Mouse (Mus musculus) small intestine, adult 2 months (tissue): ENCODE measurements around the gene Sdsl. TPM values are rescaled to one million over a fixed set of nuclear protein-coding genes. Genes with fewer than 3 reads are reported as not detected.

ENCODE experiments used
- H3K27ac ChIP-seq: fragments of 200-500 bp; 2 replicates; pipeline ENCODE4 v1.5.1; 2012; ENCODE audit warnings: low read depth, low read length, control low read depth, inconsistent platforms; ENCODE audit not compliant: insufficient read depth
- H3K27me3 ChIP-seq: fragments of 200-500 bp; 2 replicates; pipeline ENCODE4 v1.6.1; 2012; ENCODE audit warnings: mild to moderate bottlenecking, moderate library complexity, low read length, inconsistent platforms; ENCODE audit not compliant: control insufficient read depth, insufficient read depth
- H3K36me3 ChIP-seq: fragments of 200-500 bp; 2 replicates; pipeline ENCODE4 v1.6.1; 2012; ENCODE audit warnings: mild to moderate bottlenecking, low read length, control low read depth, inconsistent platforms; ENCODE audit not compliant: control insufficient read depth, insufficient read depth
- H3K4me1 ChIP-seq: fragments of 200-500 bp; 2 replicates; pipeline ENCODE4 v1.6.1; 2012; ENCODE audit warnings: low read length, inconsistent platforms, mixed read lengths; ENCODE audit not compliant: control insufficient read depth, insufficient read depth, insufficient read length
- H3K4me3 ChIP-seq: fragments of 200-500 bp; 2 replicates; pipeline ENCODE4 v1.5.1; 2012; ENCODE audit warnings: low read depth, mild to moderate bottlenecking, control low read depth, inconsistent platforms, low read length, moderate library complexity
- CTCF ChIP-seq: fragments of 200-500 bp; IDR thresholded peaks from 2 replicates; pipeline ENCODE4 v1.5.1; 2012; ENCODE audit warnings: low read depth, mild to moderate bottlenecking, control low read depth, inconsistent platforms, low read length, moderate library complexity, mixed read lengths; ENCODE audit not compliant: insufficient replicate concordance, insufficient read length; ENCODE audit errors: extremely low read depth
- POLR2A ChIP-seq: fragments of 200-500 bp; IDR thresholded peaks from 2 replicates; pipeline ENCODE4 v1.6.1; 2012; ENCODE audit warnings: low read depth, mild to moderate bottlenecking, control low read depth, inconsistent platforms, low read length, moderate library complexity
- WGBS: fragments of 180-500 bp; shearing (Covaris S2); methylation state at CpG from one replicate; pipeline ENCODE4 v1.1.7; 2018; 5-methylcytosine and 5-hydroxymethylcytosine counted together
- polyA plus RNA-seq: library from polyadenylated mRNA; depleted of rRNA; stranded (reverse); fragments of >200 nt; gene quantifications from 2 replicates; pipeline ENCODE4 v1.2.3, GENCODE M21; 2012

Sdsl gene
- polyA plus RNA-seq, 1 experiment, result 46.4 TPM

GRCm38 (mm10) chr5:120434231-120434735 is 38.3 kb downstream of the Sdsl start:
- Histone ChIP-seq H3K4me3 (no peak overlapping the region), H3K4me1 (peaks cover 4% of the 10 kb centered on the region)

GRCm38 (mm10) chr5:120433135-120433760 is 39.4 kb downstream of the Sdsl start:
- Histone ChIP-seq H3K36me3 (no peaks in the 10 kb centered on the region), H3K27ac (no peak overlapping the region), H3K27me3 (peaks cover 90% of the 10 kb centered on the region), H3K4me3 (no peak overlapping the region), H3K4me1 (peaks cover 4% of the 10 kb centered on the region)
- WGBS, result 4% methylated on average over 13 of the region's 13 CpGs
- no peak for TF ChIP-seq CTCF

More at GRCm38 (mm10) chr5:120434231-120434735, 38.3 kb downstream of the Sdsl start:
- TF ChIP-seq POLR2A (no peak), CTCF (no peak)
- H3K27ac ChIP-seq, result no peak overlapping the region
- 2% methylated on average over 21 of the region's 21 CpGs for WGBS
- peaks cover 94% of the 10 kb centered on the region for H3K27me3 ChIP-seq
- H3K36me3 ChIP-seq, result no peaks in the 10 kb centered on the region

GRCm38 (mm10) chr5:120432486-120433015 is 40.1 kb downstream of the Sdsl start:
- no peak for TF ChIP-seq POLR2A
- TF ChIP-seq CTCF, result no peak
- Histone ChIP-seq H3K36me3 (no peaks in the 10 kb centered on the region), H3K4me3 (no peak overlapping the region), H3K4me1 (peaks cover 4% of the 10 kb centered on the region), H3K27me3 (peaks cover 89% of the 10 kb centered on the region), H3K27ac (no peak overlapping the region)
- WGBS, result 2% methylated on average over 9 of the region's 9 CpGs

DNA sequence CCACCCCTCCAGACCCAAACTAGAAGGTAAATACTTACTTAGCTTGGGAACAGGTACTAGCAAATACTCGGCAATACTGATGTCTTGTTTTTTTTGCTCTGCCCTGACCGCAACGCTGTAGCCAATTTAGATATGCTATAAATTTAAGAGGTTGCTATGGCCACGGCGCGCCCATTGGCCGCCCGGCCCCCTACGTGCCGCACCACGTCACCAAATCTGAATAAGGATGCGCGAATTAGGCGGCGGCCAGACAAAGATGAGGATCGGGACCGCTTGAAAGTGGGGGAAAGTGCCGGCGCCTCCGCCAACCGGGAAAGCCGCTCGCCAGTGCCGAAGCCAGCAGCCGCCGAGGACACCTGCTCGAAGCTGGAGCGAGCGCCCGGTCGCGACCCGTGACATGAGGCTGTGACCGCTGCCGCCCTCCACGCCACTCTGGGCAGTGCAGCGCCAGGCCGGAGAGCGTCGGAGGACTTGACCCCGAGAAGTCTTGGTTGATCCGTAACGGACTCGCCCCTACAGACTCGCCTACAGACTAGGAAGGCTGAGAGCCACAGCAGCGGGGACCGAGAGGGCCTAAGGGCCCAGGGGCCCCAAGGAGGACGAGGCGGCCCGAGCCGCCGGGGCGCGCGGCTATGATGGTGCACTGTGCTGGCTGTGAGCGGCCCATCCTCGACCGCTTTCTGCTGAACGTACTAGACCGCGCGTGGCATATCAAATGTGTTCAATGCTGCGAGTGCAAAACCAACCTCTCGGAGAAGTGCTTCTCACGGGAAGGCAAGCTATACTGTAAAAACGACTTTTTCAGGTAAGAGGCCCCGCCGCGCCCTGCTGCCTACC is 40.7 kb downstream of the Sdsl start, which contains the start of gene Lhx5:
TSS of gene Lhx5 (plus strand) at position 51 of the 837 bp plus-strand sequence.
- peaks cover 88% of the 10 kb centered on the region for H3K27me3 ChIP-seq
- H3K36me3 ChIP-seq, result no peaks in the 10 kb centered on the region
- H3K4me3 ChIP-seq, result no peak within 1 kb of the TSS
- WGBS, result 4% methylated on average over 69 of the region's 69 CpGs
- H3K4me1 ChIP-seq, result peaks cover 4% of the 10 kb centered on the region
- H3K27ac ChIP-seq, result no peak within 1 kb of the TSS
- no peak for TF ChIP-seq CTCF

DNA sequence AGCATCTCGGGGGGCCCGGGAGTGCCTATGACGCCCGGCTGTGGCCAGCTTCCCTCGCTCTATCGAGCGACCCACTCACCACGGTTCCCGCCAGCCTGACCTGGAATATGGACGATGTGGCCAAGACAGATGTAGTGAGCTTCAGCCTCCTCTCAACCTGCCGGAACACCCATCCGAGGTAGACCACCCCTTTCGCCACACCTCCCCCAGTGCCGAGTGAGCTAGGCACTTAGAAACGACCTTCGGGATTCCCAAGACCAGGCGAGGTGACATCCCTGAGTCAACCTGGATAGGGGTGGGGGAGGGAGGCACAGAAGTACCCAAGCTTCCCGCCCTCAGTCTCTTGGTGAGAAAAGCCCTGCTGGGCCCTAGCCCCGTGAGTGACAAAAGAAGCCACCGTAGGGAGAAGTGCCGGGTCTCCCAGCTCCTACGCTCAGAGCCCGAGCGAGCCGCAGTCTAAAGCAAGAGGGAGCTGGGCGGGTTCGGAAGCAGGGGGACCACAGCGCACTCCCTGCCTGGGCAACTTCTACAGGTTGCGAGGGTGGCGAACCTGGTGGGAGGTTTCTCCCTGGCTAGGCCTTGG is 41.5 kb downstream of the Sdsl start:
- Histone ChIP-seq H3K27ac (no peak overlapping the region), H3K4me3 (no peak overlapping the region), H3K4me1 (peaks cover 4% of the 10 kb centered on the region; the same call in 1 of the 2 replicates), H3K27me3 (peaks cover 85% of the 10 kb centered on the region), H3K36me3 (no peaks in the 10 kb centered on the region)
- WGBS, result 5% methylated on average over 30 of the region's 30 CpGs
- TF ChIP-seq POLR2A (no peak), CTCF (no peak)

DNA sequence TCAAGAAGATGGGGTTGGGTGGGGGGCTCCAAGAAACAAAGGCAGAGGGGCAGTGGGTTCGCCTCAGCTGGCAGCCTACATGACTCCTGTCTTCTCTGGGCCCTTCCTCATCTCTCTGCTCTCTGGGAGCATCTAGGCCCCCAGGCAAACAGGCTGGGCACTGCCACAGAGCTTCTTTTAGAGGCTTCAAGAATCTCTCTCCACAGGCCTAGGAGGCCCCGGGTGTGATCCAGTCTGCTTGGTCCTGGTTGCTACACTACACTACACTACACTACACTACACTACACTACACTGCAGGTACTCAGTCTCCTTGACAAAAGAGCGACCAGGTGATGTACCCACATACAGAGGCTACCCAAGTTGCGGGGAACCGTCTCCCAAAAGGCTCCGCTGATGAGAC is 42.9 kb downstream of the Sdsl start:
- no peak overlapping the region for H3K27ac ChIP-seq
- WGBS, result 11% methylated on average over 6 of the region's 6 CpGs
- no peak overlapping the region for H3K4me3 ChIP-seq
- TF ChIP-seq POLR2A, result no peak
- no peak for TF ChIP-seq CTCF
- no peaks in the 10 kb centered on the region for H3K36me3 ChIP-seq
- no peaks in the 10 kb centered on the region for H3K4me1 ChIP-seq
- H3K27me3 ChIP-seq, result peaks cover 83% of the 10 kb centered on the region

DNA sequence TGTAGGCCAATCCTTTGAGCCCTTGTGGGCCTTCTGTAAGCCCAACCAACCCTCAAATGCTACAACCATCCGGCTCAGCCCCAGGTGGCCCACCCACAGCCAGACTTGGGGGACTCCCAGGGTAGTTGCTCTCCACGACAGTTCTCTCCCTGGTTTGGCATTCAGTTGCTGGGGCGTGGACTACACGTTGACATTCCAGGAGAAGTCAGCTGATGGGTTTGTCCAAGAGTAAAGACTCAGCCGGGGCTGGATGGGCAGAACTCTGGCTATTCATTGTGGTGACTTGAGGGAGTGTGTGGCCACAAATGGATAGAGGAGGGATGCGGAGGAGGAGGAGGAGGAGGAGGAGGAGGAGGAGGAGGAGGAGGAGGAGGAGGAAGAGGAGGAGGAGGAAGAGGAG is 43.6 kb downstream of the Sdsl start:
- TF ChIP-seq POLR2A (no peak), CTCF (no peak)
- 3% methylated on average over 5 of the region's 6 CpGs for WGBS
- H3K27me3 ChIP-seq, result peaks cover 83% of the 10 kb centered on the region
- H3K4me3 ChIP-seq, result no peak overlapping the region
- H3K27ac ChIP-seq, result no peak overlapping the region
- H3K4me1 ChIP-seq, result no peaks in the 10 kb centered on the region
- H3K36me3 ChIP-seq, result no peaks in the 10 kb centered on the region
